Mouse (Mus musculus): ENCODE results near the gene Tuba1a. TPM values are rescaled to one million over a fixed set of nuclear protein-coding genes. Genes with fewer than 3 reads are reported as not detected.
A peak's percentile ranks its signal among the peaks of the same experiment; 100 is the strongest.

The Tuba1a gene
- polyA plus RNA-seq (2012; rRNA removed) = 121 and 131 TPM in 2 replicates

GRCm38 (mm10) chr15:98953401-98954356 lies at the start of gene Tuba1a, which contains the start of gene Gm49450:
Gene Tuba1a, minus strand, starts transcription at chr15:98953703.
Gene Gm49450, minus strand, starts transcription at chr15:98953551.
- Histone ChIP-seq H3K4me3 (ENCODE audit: insufficient read depth, low read depth, low read length) (peak within 1 kb of the TSS; percentile 69), H3K4me1 (ENCODE audit: control insufficient read depth, insufficient read depth, low read length) (no peaks in the 10 kb centered on the region; the same call in 1 of the 2 replicates), H3K27ac (ENCODE audit: insufficient read depth, low read depth, low read length) (peak within 1 kb of the TSS; percentile 81), H3K36me3 (ENCODE audit: control insufficient read depth, insufficient read depth, low read length) (no peaks in the 10 kb centered on the region), H3K27me3 (replicated peaks; ENCODE audit: control insufficient read depth, insufficient read depth, low read length) (no peaks in the 10 kb centered on the region)
- WGBS = 11% methylated on average over 28 of the region's 28 CpGs
- TF ChIP-seq CTCF (conservative IDR thresholded peaks at IDR 0.05; ENCODE audit: insufficient read depth, insufficient read length, low read depth, low read length) (no peak), POLR2A (IDR thresholded peaks at IDR 0.05; ENCODE audit: low read depth, low read length) (peak; percentile 80)
- peak; percentile 90 for DNase-seq

- TF ChIP-seq POLR2A (IDR thresholded peaks at IDR 0.05; ENCODE audit: low read depth, low read length) = no peak
- no peak for TF ChIP-seq CTCF (conservative IDR thresholded peaks at IDR 0.05; ENCODE audit: insufficient read depth, insufficient read length, low read depth, low read length)
- WGBS = 12% methylated on average over 17 of the region's 17 CpGs
- DNase-seq = peak; percentile 62
- Histone ChIP-seq H3K27me3 (replicated peaks; ENCODE audit: control insufficient read depth, insufficient read depth, low read length) (no peaks in the 10 kb centered on the region), H3K36me3 (ENCODE audit: control insufficient read depth, insufficient read depth, low read length) (no peaks in the 10 kb centered on the region), H3K4me3 (ENCODE audit: insufficient read depth, low read depth, low read length) (peak overlapping the region; percentile 9; the same call in 1 of the 2 replicates), H3K27ac (ENCODE audit: insufficient read depth, low read depth, low read length) (no peak overlapping the region), H3K4me1 (ENCODE audit: control insufficient read depth, insufficient read depth, low read length) (no peaks in the 10 kb centered on the region)
Observed at GRCm38 (mm10) chr15:99001451-99001931, 48.0 kb upstream of the Tuba1a start.

GRCm38 (mm10) chr15:99000535-99001283 lies 47.2 kb upstream of the Tuba1a start:
- H3K4me1 ChIP-seq (ENCODE audit: control insufficient read depth, insufficient read depth, low read length) = no peaks in the 10 kb centered on the region
- DNase-seq = peak; percentile 78
- H3K4me3 ChIP-seq (ENCODE audit: insufficient read depth, low read depth, low read length) = no peak overlapping the region
- no peaks in the 10 kb centered on the region for H3K36me3 ChIP-seq (ENCODE audit: control insufficient read depth, insufficient read depth, low read length)
- H3K27ac ChIP-seq (ENCODE audit: insufficient read depth, low read depth, low read length) = no peak overlapping the region
- no peaks in the 10 kb centered on the region for H3K27me3 ChIP-seq (replicated peaks; ENCODE audit: control insufficient read depth, insufficient read depth, low read length)
- 37% methylated on average over 14 of the region's 14 CpGs for WGBS
- peak; percentile 16; the same call in 1 of the 2 replicates for TF ChIP-seq CTCF (conservative IDR thresholded peaks at IDR 0.05; ENCODE audit: insufficient read depth, insufficient read length, low read depth, low read length)
- no peak for TF ChIP-seq POLR2A (IDR thresholded peaks at IDR 0.05; ENCODE audit: low read depth, low read length)

- DNase-seq = no peak
- TF ChIP-seq CTCF (conservative IDR thresholded peaks at IDR 0.05; ENCODE audit: insufficient read depth, insufficient read length, low read depth, low read length) = no peak
- TF ChIP-seq POLR2A (IDR thresholded peaks at IDR 0.05; ENCODE audit: low read depth, low read length) = no peak
- H3K36me3 ChIP-seq (ENCODE audit: control insufficient read depth, insufficient read depth, low read length) = no peaks in the 10 kb centered on the region
- H3K27me3 ChIP-seq (replicated peaks; ENCODE audit: control insufficient read depth, insufficient read depth, low read length) = no peaks in the 10 kb centered on the region
- H3K27ac ChIP-seq (ENCODE audit: insufficient read depth, low read depth, low read length) = no peak overlapping the region
- 47% methylated on average over 6 of the region's 6 CpGs for WGBS
- no peaks in the 10 kb centered on the region for H3K4me1 ChIP-seq (ENCODE audit: control insufficient read depth, insufficient read depth, low read length)
- no peak overlapping the region for H3K4me3 ChIP-seq (ENCODE audit: insufficient read depth, low read depth, low read length)
Observed at GRCm38 (mm10) chr15:98998775-98999157, 45.3 kb upstream of the Tuba1a start.

GRCm38 (mm10) chr15:98997938-98998774 lies 44.7 kb upstream of the Tuba1a start:
- 51% methylated on average over 13 of the region's 13 CpGs for WGBS
- Histone ChIP-seq H3K27ac (ENCODE audit: insufficient read depth, low read depth, low read length) (no peak overlapping the region), H3K27me3 (replicated peaks; ENCODE audit: control insufficient read depth, insufficient read depth, low read length) (no peaks in the 10 kb centered on the region), H3K36me3 (ENCODE audit: control insufficient read depth, insufficient read depth, low read length) (no peaks in the 10 kb centered on the region), H3K4me3 (ENCODE audit: insufficient read depth, low read depth, low read length) (no peak overlapping the region), H3K4me1 (ENCODE audit: control insufficient read depth, insufficient read depth, low read length) (no peaks in the 10 kb centered on the region)
- no peak for DNase-seq
- no peak for TF ChIP-seq CTCF (conservative IDR thresholded peaks at IDR 0.05; ENCODE audit: insufficient read depth, insufficient read length, low read depth, low read length)
- no peak for TF ChIP-seq POLR2A (IDR thresholded peaks at IDR 0.05; ENCODE audit: low read depth, low read length)

GRCm38 (mm10) chr15:98996840-98997239 lies 43.3 kb upstream of the Tuba1a start:
- 85% methylated on average over 7 of the region's 7 CpGs for WGBS
- DNase-seq = no peak
- Histone ChIP-seq H3K36me3 (ENCODE audit: control insufficient read depth, insufficient read depth, low read length) (no peaks in the 10 kb centered on the region), H3K4me1 (ENCODE audit: control insufficient read depth, insufficient read depth, low read length) (no peaks in the 10 kb centered on the region), H3K4me3 (ENCODE audit: insufficient read depth, low read depth, low read length) (no peak overlapping the region), H3K27ac (ENCODE audit: insufficient read depth, low read depth, low read length) (no peak overlapping the region), H3K27me3 (replicated peaks; ENCODE audit: control insufficient read depth, insufficient read depth, low read length) (no peaks in the 10 kb centered on the region)
- no peak for TF ChIP-seq POLR2A (IDR thresholded peaks at IDR 0.05; ENCODE audit: low read depth, low read length)
- no peak for TF ChIP-seq CTCF (conservative IDR thresholded peaks at IDR 0.05; ENCODE audit: insufficient read depth, insufficient read length, low read depth, low read length)
